ENCODE assay signal across 10 mouse cellular contexts in the genomic region with DNA sequence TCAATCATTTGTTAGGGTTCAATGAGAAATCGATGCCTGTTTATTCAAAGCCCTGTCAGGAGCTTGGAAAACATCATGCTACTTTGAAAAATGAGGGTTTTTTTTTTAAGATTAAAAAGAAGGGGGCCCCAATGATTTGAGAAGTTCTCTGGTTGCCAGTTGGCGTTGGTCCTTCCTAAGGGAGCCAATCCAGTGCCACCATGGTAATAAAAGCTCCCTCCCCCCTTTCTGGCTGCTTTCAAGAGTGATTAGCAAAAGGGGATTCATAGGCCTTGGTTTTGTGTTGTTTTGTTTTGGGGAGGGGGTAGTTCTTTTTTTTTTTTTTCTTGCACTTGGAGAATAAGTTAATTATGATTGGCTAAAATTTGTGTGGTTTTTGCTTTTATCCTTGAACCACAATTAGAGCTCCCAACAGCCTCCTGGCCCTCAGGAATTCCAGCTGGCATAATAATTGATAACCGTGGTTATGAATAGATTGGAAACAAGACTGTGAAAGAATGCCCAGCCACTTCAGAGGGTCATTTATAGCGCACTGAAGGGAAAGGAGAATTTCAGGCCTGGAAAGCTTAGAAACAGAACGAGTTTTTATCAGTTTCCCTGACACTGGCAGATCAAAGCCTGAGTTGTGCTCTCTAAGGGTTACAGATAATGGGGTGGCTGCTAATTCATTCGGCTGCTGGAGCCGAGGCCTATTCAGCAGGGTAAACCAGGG.
A peak's percentile ranks its signal among the peaks of the same experiment; 100 is the strongest.
DNase-seq lines count a peak whose midpoint lies in the region; ATAC-seq and TF ChIP-seq lines count a peak whose summit lies in the region.
"Had no signal": no experiment of that assay in that cellular context is flagged by ENCODE, and none has a peak within 500 bp of the region (broad histone marks: within the 10 kb centered on the region; RNA-seq: fewer than 3 reads in every experiment).

No protein-coding gene starts in this region.

- H3K27ac ChIP-seq in heart, embryonic 11.5 days (ENCODE audit: low read depth, low read length): peak overlapping the region; percentile 78
- no peak overlapping the region for H3K27ac ChIP-seq in kidney, embryonic 15.5 days
- H3K27ac ChIP-seq: neural tube, embryonic 12.5 days had no signal

- no peak overlapping the region for H3K4me3 ChIP-seq in heart, embryonic 11.5 days (ENCODE audit: low read depth, low read length)
- H3K4me3 ChIP-seq in kidney, embryonic 15.5 days (replicated peaks): no peak overlapping the region
- H3K4me3 ChIP-seq in lung, adult 2 months (replicated peaks; ENCODE audit: extremely low read depth, low read depth, low read length): no peak overlapping the region
- H3K4me3 ChIP-seq: neural tube, embryonic 12.5 days had no signal

- H3K4me2 ChIP-seq in heart, embryonic 11.5 days: no peak overlapping the region
- no peak overlapping the region for H3K4me2 ChIP-seq in kidney, embryonic 15.5 days
- H3K4me2 ChIP-seq: liver, embryonic 11.5 days; neural tube, embryonic 12.5 days had no signal

- ATAC-seq in heart, embryonic 11.5 days (replicated peaks; ENCODE audit: insufficient number of reproducible peaks, low FRiP score, low TSS enrichment): no peak
- ATAC-seq in megakaryocyte-erythroid progenitor cell, adult 5-6 weeks (replicated peaks; ENCODE audit: low FRiP score, low TSS enrichment, poor library complexity, severe bottlenecking): peak; percentile 31; the same call in 1 of the 2 replicates
- ATAC-seq in kidney, embryonic 15.5 days (replicated peaks; ENCODE audit: low FRiP score): no peak

- WGBS in heart, embryonic 11.5 days (ENCODE audit: insufficient replicate concordance): 25% methylated on average over 7 of the region's 7 CpGs
- 50% methylated on average over 7 of the region's 7 CpGs for WGBS in kidney, embryonic 15.5 days
- 58% methylated on average over 7 of the region's 7 CpGs for WGBS in lung, adult 2 months

- H3K9ac ChIP-seq in heart, embryonic 11.5 days (ENCODE audit: low read depth, low read length): no peak overlapping the region
- no peak overlapping the region for H3K9ac ChIP-seq in kidney, embryonic 15.5 days
- H3K9ac ChIP-seq: neural tube, embryonic 12.5 days had no signal

- peak; percentile 95 for DNase-seq in brain, embryonic 14.5 days (ENCODE audit: low read depth)
- DNase-seq in embryo, embryonic 10.5 days (ENCODE audit: low spot score): peak; percentile 58
- no peak for DNase-seq in gastrocnemius, postnatal 10 days
- DNase-seq in lung, adult 2 months: no peak
- DNase-seq in thymus, adult 18-20 months: no peak

- peaks cover 23% of the 10 kb centered on the region for H3K4me1 ChIP-seq in heart, embryonic 11.5 days (ENCODE audit: control insufficient read depth, insufficient read depth, low read length)
- H3K4me1 ChIP-seq in kidney, embryonic 15.5 days: no peaks in the 10 kb centered on the region
- H3K4me1 ChIP-seq in lung, adult 2 months (ENCODE audit: control insufficient read depth, insufficient read depth, low read length): no peaks in the 10 kb centered on the region

- no peaks in the 10 kb centered on the region for H3K36me3 ChIP-seq in heart, embryonic 11.5 days (ENCODE audit: control insufficient read depth, insufficient read depth, low read length)
- no peaks in the 10 kb centered on the region for H3K36me3 ChIP-seq in kidney, embryonic 15.5 days
- H3K36me3 ChIP-seq: neural tube, embryonic 12.5 days had no signal

- TF ChIP-seq CTCF in brain, embryonic 14.5 days (IDR thresholded peaks at IDR 0.05; ENCODE audit: borderline replicate concordance, extremely low read depth, insufficient read depth, insufficient read length): no peak
- no peak for TF ChIP-seq CTCF in lung, adult 2 months (IDR thresholded peaks at IDR 0.05; ENCODE audit: insufficient read depth, low read length)

- TF ChIP-seq POLR2A in brain, embryonic 14.5 days (IDR thresholded peaks at IDR 0.05; ENCODE audit: borderline replicate concordance, extremely low read depth, insufficient read depth, insufficient read length, poor library complexity, severe bottlenecking): no peak
- no peak for TF ChIP-seq POLR2A in lung, adult 2 months (IDR thresholded peaks at IDR 0.05; ENCODE audit: borderline replicate concordance, extremely low read depth, low read depth, low read length)

- H3K27me3 ChIP-seq in heart, embryonic 11.5 days (ENCODE audit: control insufficient read depth, insufficient read depth, low read length): no peaks in the 10 kb centered on the region
- H3K27me3 ChIP-seq in kidney, embryonic 15.5 days: no peaks in the 10 kb centered on the region
- H3K27me3 ChIP-seq: neural tube, embryonic 12.5 days had no signal

- H3K9me3 ChIP-seq in heart, embryonic 11.5 days (replicated peaks; ENCODE audit: control insufficient read depth, low read length): no peaks in the 10 kb centered on the region
- no peaks in the 10 kb centered on the region for H3K9me3 ChIP-seq in kidney, embryonic 15.5 days (replicated peaks)
- H3K9me3 ChIP-seq: neural tube, embryonic 12.5 days had no signal

Comparison
In these comparisons a context has a peak if more than half of its experiments do, and no peak if none do; other contexts are left out.
1. DNase-seq: peak in brain, embryonic 14.5 days (single experiment) and embryo, embryonic 10.5 days (single experiment); none in gastrocnemius, postnatal 10 days (single experiment), lung, adult 2 months (single experiment) and thymus, adult 18-20 months (0 of 2).